Mouse (Mus musculus) kidney, postnatal 4 days (tissue): ENCODE results near the gene Dip2c.

Source experiments
- DNase-seq, 2 experiments: peaks; one replicate each; pipeline ENCODE4 v3.0.0; 2021; ENCODE audit warnings: mixed read lengths in 2 of 2

Dip2c gene

DNA sequence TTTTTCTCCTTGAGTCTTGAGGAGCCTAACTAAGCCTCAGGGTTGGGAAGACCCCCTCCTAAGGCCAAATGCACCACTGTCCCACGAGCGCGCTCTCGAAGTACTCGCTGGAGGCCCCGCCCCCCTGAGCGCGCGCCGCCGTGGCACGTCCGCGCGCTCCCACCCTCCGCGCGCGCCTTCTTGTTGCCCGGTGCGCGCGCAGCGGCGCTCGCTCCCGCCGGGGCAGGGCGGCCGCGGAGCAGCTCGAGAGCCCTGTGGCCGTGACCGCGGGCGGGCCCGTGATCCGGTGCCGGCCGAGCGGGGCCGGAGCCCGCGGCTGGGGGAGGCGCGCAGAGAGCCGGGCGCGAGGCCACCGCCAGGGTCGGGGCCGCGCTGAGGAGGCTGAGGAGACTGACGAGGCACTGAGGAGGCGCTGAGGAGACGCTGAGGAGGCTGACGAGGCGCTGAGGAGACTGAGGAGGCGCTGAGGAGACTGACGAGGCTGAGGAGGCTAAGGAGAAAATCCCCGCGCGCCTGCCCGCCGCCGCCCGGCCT, at the start of gene Dip2c:
TSS of gene Dip2c (plus strand) at position 207 of the 534 bp plus-strand sequence.
- DNase-seq: peak; percentile 93 to 96

DNA sequence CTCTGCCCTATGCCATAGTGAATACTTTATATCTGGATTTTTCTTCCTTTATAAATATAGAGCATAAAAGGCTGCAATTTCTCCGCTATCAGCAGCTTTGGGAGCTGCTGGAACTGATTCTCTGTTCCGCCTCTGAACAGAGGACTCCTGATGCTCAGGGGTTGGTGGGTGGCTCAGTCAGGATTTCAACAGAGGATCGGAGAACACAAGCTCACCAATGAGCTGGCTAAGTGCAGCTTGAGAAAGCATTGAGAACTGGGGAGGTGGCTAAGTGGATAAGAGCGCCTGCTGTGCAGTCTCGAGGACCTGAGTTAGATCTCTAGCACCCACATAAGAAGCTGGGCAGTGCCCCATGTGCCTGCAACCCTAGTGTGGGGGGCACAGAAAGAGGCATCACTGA, 49.2 kb upstream of the Dip2c start:
- no peak for DNase-seq

DNA sequence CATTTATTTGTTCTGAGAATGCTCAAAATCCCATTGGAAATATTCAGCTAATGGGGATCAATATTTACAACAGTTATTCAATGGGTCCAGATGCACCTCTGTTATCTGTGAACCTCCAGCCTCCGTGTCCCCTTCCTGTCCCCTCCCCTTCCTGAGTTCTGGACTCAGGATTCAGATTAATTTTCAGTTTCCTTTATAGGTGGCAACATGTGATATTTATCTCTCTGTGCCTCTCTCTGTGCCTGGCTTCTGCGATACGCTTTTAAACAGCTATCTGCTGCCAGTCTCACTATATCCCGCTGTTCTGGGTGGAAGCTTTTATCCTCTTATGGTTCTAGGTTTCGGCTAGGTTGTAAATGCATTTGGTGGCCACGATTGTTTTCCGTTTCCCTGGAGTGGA, 38.8 kb upstream of the Dip2c start:
- no peak for DNase-seq

DNA sequence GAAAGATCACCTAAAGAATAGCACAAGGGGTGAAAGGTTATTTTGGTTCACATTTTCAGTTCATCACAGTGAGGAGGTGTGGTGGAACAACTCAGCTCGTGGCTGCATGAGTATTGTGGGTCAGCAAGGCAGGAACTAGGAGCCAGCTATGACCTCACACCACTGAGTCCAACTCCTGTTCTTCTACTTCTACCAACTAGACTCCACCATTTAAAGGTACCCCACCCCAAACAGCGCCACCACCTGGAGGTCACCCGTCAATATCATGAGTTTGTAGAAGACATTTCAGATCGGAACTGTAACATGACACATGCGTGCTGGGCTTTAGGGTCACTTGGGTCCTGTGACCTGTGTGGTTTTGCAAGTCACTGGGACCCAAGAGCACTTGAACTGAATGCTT, 37.2 kb upstream of the Dip2c start:
- no peak for DNase-seq

DNA sequence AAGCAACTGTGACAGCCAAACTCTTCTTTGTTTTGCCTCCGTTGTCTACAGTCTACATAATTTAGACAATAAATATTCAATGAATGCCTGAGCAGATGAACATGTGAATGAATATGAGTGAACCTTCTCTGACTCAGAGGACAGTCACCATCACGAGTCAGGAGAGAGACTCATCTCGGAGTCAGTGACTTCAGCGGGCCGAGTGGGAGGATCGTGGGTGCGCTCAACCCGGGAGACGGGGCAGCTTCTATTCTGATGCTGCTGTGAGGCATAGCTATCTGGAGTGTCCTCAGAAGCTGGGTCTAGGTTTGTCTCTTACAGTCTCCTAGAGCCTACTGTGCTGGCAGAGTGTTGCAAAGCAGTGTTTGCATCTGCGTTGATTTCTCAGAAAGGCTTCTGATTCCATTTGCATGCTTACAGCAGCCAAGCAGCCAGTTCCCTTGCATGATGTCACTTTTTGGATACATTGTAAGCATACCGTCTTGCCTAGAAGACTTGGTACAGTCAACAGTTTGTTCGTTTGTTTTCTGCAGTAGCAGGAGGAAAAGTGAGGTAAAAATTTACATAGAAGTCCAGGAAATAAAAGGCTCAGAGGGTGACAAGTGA, 36.6 kb upstream of the Dip2c start:
- DNase-seq: no peak

DNA sequence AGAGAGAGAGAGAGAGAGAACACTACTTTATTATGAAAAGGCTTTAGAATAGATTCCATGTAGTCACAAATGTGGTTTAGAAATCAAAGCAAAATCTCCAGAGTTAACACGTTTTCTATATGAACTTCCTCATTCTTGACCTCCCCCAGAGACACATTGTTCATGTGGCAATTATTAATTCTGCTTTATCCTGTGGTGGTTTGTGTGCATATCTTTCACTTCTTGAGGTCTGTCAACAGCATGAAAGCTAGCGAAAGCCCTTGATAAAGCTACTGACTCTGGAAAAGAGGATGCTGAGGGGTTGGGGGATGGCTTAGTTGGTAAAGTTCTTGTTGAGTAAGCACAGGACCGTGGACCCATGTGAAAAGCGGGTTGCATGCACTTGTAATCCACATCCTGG, 14.6 kb upstream of the Dip2c start:
- DNase-seq: no peak

DNA sequence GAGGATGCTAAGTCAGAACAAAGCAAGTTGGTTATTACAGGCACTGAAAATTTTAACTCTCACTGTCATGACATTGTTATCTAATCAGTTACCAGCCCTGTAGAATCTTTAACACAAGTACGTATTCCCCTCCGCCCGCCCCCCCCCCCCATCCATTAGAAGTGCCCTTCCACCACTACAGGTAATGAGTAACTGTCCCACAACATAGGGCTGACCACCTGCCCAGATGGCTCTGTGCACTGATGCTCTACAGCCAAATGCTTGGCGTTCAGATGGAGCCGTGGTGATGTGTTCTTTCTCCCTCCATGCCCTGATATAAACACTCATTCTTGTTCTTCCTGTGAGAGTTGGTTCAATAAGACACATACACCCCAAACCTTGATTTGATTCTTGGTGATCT, 10.8 kb upstream of the Dip2c start:
- DNase-seq: no peak

DNA sequence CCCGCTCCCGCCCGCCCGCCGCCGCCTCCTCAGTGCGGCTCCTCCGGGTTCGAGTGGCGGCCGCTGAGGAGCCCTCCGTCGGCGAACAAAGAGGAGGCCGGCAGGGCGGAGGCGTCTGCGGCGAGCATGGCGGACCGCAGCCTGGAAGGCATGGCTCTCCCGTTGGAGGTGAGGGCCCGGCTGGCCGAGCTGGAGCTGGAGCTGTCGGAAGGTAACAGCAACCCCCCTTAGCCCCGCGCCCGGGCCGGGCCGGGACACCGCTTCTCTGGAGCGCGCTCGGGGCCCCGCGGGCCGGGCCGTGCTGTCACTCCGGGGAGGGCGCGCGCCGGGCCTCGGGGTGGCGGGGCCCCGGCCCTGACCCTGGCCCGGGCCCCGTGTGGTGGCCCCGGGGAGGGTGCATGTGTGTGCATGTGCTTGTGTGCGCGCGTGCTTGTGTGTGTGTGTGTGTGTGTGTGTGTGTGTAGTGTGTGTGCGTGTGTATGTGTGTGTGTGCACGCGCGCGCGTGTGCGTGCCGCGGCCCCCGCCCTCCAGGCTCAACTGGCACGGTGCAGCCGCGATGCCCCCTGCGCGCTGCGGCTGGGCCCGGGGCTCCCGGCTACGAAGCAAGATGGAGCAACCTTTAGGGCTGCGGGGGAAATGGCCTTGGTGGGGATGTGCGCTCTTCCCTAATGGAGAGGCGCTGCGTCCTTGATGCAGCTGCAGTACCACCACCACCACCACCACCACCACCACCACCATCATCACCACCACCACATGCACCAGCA, 710 bp downstream of the Dip2c start:
- DNase-seq: peak in 1 of 2 experiments; percentile 68

DNA sequence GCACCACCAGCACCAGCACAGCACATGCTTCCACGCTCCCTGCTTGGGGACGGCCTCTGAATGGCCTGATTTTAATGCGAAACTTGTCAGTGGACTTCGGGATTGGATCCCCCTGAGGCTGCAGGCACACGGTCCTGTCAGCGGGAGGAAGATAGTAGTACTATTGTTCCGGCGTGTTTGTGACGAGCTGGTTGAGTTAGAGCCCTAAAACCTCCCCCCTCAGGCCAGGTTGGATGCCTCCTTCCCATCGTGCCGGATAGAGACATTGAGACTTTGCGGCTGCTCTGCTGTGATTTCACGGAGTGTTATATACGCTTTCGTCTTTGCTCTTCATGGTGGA, 1.3 kb downstream of the Dip2c start:
- DNase-seq: peak; percentile 21 to 49

DNA sequence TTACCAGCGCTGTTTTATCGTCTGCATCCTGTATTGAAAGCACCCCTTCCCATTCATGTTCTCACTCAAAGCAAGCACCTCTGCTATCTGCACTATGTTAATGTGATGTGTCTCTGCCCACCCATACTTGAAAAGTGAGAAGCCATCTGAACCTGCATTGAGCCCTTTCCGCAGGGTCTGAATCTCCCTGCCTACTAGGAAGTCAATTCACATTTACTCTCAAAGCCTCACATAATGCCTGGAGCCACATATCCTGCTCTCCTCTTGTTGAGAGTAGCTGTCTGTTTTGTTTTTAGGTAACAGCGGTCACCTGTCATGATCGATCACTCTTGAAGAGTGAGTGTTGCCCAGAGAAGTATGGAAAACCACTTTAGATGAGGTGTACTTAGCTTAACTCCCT, 2.3 kb downstream of the Dip2c start:
- no peak for DNase-seq

DNA sequence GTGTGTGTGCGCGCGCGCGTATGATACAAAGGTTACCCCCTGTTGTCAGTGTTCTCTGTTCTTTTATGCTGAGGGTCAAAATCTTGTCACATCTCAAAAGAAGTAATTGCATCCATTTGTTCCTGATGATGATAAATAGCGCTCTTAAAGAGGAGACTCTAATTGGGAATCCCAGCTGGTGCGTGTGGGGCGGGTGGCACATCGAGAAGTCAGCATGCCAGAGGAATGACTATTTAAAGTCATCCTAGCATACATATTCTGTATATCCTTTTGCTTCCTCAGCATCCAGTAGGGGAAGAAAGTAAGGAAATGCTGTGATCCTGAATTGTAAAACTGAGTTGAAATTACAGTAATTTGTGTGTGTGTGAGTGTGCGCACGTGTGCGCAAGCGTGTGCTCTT, 6.7 kb downstream of the Dip2c start:
- no peak for DNase-seq

DNA sequence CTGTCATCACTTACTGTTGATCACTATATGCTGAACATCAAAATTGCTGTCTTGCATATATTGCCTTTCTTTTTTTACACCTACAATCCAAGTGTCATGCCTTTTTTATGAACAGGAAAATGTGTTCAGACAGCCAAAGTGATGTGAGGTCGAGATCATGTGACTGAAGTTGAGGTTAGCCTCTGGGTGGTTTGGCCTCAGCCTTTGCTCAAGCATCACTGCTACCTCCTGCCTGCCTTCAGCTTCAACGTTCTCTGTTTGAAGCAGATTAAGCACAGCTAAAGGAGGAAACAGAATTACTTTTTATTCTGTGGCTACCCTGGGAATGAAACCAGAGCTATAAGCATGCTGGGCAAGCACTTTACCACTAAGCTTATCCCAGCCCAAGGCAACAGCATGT, 13.6 kb downstream of the Dip2c start:
- DNase-seq: no peak

DNA sequence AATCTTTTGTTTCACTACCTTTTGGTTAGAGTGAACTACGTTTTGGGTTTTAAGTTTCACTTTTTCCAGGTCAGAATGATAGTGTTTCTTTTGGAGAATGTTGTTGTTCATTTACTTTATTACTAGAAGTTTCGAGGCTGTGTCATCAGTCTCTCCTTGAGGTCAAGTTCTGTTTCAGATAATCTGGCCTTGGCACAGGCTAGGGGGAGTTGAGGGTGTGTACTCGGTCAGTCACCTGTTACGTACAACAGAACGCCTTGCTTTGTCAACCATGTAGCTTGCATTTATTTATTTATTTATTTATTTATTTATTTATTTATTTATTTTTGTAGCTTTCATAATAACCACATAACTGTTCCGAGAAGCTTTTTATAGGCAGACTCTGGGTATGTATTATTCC, 20.0 kb downstream of the Dip2c start:
- DNase-seq: no peak

DNA sequence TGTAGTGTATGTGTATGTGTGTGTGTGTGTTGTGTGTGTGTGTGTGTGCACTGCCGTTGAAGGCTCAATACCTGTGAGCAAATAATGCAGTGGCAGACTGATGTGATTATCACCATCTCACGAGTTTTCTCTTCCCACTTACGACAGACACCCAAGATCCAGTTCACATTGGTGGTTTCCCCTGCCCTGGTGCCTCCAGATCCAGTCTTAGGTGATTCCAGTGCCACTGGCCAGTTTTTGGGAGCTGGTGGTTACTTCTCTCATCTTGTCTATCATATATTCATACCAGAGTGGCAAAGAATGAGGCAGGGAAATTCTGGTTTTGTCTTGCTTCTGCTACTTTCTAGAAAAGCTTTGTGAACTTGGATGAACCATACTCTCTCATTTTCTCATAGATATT, 20.9 kb downstream of the Dip2c start:
- no peak for DNase-seq

DNA sequence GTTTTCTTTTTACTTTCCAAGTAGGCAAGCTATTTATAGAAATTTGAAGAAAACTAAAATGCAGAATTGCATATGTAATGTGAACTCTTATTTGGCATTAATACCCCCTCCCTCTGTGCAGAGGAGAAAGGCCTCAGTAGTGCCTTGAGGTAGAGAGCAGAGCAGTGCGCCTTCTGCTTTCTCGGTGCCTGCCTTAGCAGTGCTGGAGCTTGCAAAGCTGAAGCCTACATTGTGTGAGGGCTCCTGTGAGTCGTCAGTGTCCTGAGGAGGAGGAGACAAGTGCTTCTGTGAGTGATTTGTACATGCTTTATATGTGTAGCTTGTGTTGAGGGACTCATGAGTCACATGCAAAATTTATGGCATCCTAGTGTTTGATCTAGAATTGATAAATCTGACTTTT, 21.4 kb downstream of the Dip2c start:
- DNase-seq: no peak

DNA sequence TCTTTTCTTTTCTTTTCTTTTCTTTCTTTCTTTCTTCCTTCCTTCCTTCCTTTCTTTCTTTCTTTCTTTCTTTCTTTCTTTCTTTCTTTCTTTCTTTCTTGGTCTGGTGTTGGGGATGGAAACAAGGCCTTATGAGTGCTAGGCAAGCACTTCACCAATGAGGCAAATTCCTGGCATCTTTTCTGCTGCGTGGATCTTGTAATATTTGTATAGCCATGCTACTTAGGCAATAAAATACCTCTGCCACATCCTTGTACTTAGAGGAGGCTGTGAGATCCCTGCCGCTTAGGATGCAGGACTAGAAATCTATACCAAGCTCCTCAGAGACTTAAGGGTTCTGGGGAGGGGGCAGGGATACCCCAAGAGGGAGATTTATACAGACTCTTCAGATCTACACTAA, 23.3 kb downstream of the Dip2c start:
- no peak for DNase-seq

DNA sequence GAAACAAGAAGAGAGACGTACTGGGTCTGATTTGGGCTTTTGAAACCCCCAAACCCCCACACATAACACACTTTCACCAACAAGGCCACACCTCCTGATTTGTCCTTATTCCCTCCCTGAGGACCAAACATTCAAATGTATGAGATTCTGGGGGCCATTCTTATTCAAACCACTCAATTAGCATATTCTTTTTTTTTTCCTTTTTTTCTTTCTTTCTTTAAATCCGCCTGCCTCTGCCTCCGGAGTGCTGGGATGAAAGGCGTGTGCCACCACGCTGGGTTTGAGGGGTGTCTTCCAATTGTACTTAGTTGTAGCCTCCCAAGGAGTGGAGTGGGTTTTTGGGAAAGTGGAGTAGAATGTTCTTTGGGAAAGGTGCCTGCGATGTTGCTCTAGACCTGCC, 32.5 kb downstream of the Dip2c start:
- DNase-seq: no peak

DNA sequence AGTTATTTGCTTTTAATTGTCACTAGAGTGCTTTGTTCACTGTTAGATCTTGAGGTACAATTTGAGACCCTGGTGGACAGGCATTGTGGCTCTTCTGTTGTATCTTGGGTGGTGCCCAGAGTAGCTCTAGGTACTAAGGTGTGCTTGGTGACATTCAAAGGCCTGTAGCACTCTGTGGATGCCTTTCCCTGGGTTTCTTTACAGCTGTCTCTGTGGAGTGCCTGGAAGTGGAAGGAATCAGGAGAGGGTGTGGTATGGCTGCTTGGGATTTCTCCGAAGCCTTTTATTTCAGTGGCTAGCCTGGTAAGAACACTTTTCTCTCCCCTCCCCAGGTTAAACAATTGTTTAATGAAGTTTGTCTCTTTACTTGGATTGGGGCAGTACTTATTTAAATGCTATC, 34.5 kb downstream of the Dip2c start:
- DNase-seq: no peak

DNA sequence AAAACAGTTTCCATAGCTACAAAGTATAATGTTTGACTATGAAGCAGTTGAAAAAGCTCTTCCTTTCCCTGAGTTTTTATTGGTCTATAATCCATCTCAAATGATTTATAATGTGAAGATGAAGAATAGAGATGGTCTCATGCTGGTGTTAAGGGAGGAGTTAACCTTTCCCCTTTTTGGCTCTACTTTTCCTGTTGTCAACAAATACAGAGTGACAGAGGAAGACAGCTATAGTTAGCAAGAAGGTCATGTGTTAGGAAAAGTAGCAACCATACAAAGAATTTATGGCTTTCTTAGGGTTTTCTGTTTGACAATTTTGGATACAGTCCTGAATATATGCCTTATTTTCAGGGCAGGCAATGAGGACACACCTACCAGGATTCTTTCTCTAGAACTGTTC, 36.6 kb downstream of the Dip2c start:
- no peak for DNase-seq

DNA sequence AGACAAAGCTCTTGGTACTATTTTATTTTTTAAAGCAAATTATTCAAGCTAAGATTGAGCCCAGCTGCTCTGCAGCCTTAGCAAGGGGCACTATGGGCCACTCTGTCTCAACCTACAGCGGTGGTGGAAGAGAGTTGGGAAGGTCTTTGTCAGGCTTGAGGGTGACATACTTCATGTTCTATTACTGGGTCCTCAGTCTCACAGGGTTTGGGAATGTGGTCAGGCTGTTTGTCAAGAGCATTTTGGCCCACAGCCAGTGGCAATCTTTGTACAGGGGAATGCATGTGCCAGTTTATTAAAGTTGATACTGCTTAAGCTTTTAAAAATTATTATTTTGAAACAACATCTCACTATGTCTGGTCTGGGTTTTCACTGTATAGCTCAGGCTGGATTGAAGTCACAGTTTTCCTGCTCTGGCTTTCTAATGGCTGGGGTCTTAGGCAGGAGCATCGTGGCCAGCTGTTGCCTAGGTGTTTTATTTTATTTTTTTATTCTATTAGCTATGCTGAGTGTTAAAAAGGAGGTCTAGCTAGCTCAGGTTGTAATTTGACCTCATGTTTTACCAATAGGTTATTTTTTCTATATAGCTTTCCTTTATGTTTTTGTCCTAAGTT, 37.9 kb downstream of the Dip2c start:
- DNase-seq: peak; percentile 31 to 54

DNA sequence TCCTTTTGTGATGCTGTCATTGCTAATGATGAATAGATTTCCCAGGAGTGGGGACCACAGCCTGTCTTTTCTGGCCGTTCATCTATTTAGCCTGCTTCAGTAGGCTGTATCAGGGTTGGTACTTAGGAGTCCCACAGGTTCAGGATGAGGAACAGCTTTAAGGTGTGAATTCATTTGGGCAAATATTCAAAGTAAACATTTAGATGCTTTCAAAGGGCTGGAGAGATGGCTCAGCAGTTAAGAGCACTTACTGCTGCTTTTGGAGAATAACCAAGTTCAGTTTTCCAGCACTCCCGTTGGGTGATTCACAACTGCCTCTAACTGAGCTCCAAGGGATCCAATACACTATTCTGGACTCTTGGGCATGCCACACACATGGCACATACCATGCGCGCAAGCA, 38.4 kb downstream of the Dip2c start:
- DNase-seq: no peak

DNA sequence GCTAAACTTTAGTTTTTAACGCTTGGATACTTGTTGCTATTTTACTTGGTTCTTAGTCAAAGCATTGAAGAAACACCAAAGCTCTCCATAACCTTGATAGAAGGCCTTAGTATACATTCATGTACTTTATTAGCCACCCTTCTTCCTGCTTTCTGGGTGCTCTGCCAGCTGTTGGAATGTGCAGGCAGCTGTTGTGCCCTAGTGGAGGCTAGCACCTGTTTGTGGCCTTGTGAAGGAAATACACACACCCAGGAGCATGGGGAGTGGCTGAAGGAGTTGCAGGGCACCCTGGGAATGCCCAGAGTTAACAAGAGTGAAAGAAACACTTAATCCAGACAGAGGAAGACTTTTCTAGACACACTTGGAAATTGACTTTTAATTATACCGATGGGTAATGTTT, 43.4 kb downstream of the Dip2c start:
- DNase-seq: no peak

DNA sequence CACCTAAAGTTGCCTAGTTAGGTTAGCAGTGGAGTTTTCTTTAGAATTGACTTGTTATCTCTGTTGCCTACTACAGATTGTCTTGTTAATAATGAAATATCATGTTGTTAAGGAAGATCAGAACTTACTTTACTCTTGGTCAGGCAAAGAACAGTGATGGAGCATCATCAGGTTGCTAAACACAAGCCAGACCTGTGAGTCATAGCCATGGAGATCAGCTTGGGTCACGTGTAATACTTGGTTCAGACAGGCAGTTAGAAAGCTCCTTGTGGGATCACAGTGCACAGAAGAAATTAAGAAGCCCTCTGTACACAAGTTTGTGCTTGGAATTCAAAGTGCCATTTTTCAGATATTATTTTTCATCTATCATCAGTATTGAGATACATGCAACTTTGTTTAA, 48.9 kb downstream of the Dip2c start:
- no peak for DNase-seq

DNA sequence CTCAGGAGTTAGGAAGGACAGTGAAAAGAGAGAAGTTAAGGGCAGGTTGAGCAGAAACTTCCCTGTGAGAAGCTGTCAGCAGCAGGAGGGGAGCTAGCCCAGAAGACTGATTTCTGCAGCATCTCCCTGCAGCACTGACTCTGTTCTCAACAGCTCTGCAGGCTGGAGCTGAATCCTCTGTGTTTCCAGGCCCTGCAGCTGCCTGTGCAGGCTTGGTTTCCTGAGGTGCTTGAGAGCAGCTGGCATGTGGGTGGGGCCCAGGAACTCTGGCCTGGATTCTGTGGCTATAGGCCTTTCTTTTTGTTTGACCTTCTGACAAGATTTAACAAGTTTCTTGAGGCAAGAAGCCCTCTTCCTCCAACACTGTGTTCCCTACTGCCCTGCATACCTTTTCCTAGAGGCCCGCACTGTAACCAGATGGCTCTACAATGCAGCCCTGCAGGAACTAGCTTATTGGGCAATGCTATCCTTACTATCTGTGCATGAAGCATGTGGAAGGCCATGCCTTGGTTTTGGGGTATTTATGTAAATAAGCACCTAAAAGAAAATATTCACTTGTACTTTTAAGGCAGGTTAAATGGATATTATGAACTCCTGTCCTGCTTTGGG, 53.1 kb downstream of the Dip2c start:
- DNase-seq: peak; percentile 14 to 26
